Mouse (Mus musculus): ENCODE data around the gene Reg2. TPM values are rescaled to one million over a fixed set of nuclear protein-coding genes. Genes with fewer than 3 reads are reported as not detected.
"Not testable (repeated sequence)": the region's sequence is repeated elsewhere in the genome, so short reads cannot be mapped to it uniquely, and the experiment has no call there.

The Reg2 gene
- polyA plus RNA-seq, 1 experiment = not detected

DNA sequence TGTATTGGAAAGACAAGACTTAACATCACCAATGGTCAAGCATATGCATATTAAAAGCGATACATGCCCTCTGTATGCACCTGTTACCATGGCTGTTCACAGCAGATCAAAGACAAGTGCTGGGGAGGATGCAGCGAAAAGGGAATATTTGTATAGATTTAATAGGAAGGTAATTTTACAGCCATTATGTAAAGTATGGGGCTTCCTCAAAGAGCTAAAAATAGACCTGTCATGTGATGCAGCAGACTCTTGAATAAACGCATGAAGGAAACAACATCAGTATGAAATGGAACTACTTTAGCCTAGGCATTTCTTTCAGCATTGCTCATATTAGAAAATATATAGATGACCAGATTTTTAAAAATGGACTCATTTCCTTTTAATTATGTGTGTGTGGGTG is 9.8 kb upstream of the Reg2 start:
- Histone ChIP-seq H3K4me3 (no peak overlapping the region), H3K36me3 (ENCODE audit: control insufficient read depth, insufficient read depth) (no peaks in the 10 kb centered on the region), H3K79me2 (ENCODE audit: control insufficient read depth, insufficient read depth) (no peaks in the 10 kb centered on the region), H3ac (ENCODE audit: control insufficient read depth, insufficient read length) (no peak overlapping the region), H3K27me3 (ENCODE audit: control insufficient read depth, insufficient read depth, insufficient read length) (no peaks in the 10 kb centered on the region), H3K4me2 (ENCODE audit: low read depth) (no peak overlapping the region)
- TF ChIP-seq TCF12 (IDR thresholded peaks at IDR 0.05; ENCODE audit: insufficient read depth, poor library complexity, severe bottlenecking) (no peak), POLR2A (IDR thresholded peaks at IDR 0.05; ENCODE audit: insufficient read length, low read depth) (no peak), REST (IDR thresholded peaks at IDR 0.05; ENCODE audit: insufficient read depth, insufficient read length) (no peak), MAX (IDR thresholded peaks at IDR 0.05; ENCODE audit: low read depth) (no peak), MYOG (IDR thresholded peaks at IDR 0.05; ENCODE audit: control insufficient read depth in 1 of 3, insufficient read depth in 1 of 3, insufficient read length in 2 of 3, low read depth in 2 of 3) (no peak), SRF (IDR thresholded peaks at IDR 0.05; ENCODE audit: control insufficient read depth, insufficient read length, low read depth) (no peak), TCF3 (IDR thresholded peaks at IDR 0.05; ENCODE audit: insufficient read length, low read depth) (no peak), USF1 (IDR thresholded peaks at IDR 0.05; ENCODE audit: low read depth) (no peak), MYOD1 (IDR thresholded peaks at IDR 0.05; ENCODE audit: control insufficient read depth in 1 of 3, insufficient read length in 2 of 3, low read depth in 2 of 3) (no peak), POLR2AphosphoS2 (IDR thresholded peaks at IDR 0.05; ENCODE audit: insufficient read length, low read depth) (no peak), CEBPB (IDR thresholded peaks at IDR 0.05; ENCODE audit: insufficient read depth, poor library complexity, severe bottlenecking) (no peak), E2F4 (IDR thresholded peaks at IDR 0.05; ENCODE audit: insufficient read depth) (no peak)

DNA sequence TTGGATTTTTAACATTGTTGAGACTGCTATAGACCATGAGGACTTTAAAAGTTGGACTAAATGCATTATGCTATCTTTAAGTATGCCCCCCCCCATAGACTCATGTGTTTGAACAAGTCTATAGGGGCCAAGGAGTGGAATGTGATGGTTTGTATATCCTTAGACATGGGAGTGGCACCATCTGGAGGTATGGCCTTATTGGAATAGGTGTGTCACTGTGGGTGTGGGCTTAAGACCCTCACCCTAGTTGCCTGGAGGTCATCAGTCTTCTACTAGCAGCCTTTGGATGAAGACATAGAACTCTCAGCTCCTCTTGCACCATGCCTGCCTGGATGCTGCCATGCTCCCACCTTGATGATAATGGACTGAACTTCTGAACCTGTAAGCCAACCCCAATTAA is 27.0 kb downstream of the Reg2 start, which contains the start of gene Reg1:
Gene Reg1 (plus strand): TSS at position 301 of the 400 bp plus-strand sequence.
- not testable (repeated sequence) for H3ac ChIP-seq (ENCODE audit: control insufficient read depth, insufficient read length); H3K36me3 ChIP-seq (ENCODE audit: control insufficient read depth, insufficient read depth); H3K4me3 ChIP-seq; H3K27me3 ChIP-seq (ENCODE audit: control insufficient read depth, insufficient read depth, insufficient read length); H3K4me2 ChIP-seq (ENCODE audit: low read depth); H3K79me2 ChIP-seq (ENCODE audit: control insufficient read depth, insufficient read depth)

DNA sequence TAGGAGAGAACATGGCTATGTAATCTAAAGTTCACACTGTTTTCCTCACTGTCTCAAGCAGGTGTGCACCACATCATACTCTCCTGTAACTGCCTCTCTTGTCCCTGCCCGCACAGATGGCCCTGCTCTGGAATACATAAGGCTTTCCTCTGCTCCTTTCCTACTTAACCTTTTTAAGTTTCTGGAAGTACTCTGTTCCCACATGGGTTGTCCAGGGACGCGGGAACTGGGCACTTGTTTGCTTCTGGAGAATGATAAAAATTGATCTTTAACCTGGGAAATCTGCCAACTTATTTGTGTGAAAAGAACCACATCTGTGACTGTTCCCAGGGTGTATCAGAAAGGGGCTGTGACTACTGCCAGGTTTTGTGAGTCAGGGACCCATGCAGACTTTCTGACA is 30.1 kb downstream of the Reg2 start:
- H3K79me2 ChIP-seq (ENCODE audit: control insufficient read depth, insufficient read depth) = no peaks in the 10 kb centered on the region
- no peaks in the 10 kb centered on the region for H3K27me3 ChIP-seq (ENCODE audit: control insufficient read depth, insufficient read depth, insufficient read length)
- no peaks in the 10 kb centered on the region for H3K36me3 ChIP-seq (ENCODE audit: control insufficient read depth, insufficient read depth)
- no peak overlapping the region for H3K4me3 ChIP-seq
- no peak for TF ChIP-seq POLR2AphosphoS2 (IDR thresholded peaks at IDR 0.05; ENCODE audit: insufficient read length, low read depth)
- TF ChIP-seq USF1 (IDR thresholded peaks at IDR 0.05; ENCODE audit: low read depth) = no peak
- TF ChIP-seq TCF3 (IDR thresholded peaks at IDR 0.05; ENCODE audit: insufficient read length, low read depth) = no peak
- no peak for TF ChIP-seq MAX (IDR thresholded peaks at IDR 0.05; ENCODE audit: low read depth)
- TF ChIP-seq MYOD1 (IDR thresholded peaks at IDR 0.05; ENCODE audit: control insufficient read depth in 1 of 3, insufficient read length in 2 of 3, low read depth in 2 of 3) = no peak
- no peak for TF ChIP-seq POLR2A (IDR thresholded peaks at IDR 0.05; ENCODE audit: insufficient read length, low read depth)
- TF ChIP-seq REST (IDR thresholded peaks at IDR 0.05; ENCODE audit: insufficient read depth, insufficient read length) = no peak
- TF ChIP-seq MYOG (IDR thresholded peaks at IDR 0.05; ENCODE audit: control insufficient read depth in 1 of 3, insufficient read depth in 1 of 3, insufficient read length in 2 of 3, low read depth in 2 of 3) = no peak
- TF ChIP-seq SRF (IDR thresholded peaks at IDR 0.05; ENCODE audit: control insufficient read depth, insufficient read length, low read depth) = no peak
- TF ChIP-seq CEBPB (IDR thresholded peaks at IDR 0.05; ENCODE audit: insufficient read depth, poor library complexity, severe bottlenecking) = no peak
- TF ChIP-seq TCF12 (IDR thresholded peaks at IDR 0.05; ENCODE audit: insufficient read depth, poor library complexity, severe bottlenecking) = no peak
- TF ChIP-seq E2F4 (IDR thresholded peaks at IDR 0.05; ENCODE audit: insufficient read depth) = no peak
- no peak overlapping the region for H3K4me2 ChIP-seq (ENCODE audit: low read depth)
- H3ac ChIP-seq (ENCODE audit: control insufficient read depth, insufficient read length) = no peak overlapping the region

DNA sequence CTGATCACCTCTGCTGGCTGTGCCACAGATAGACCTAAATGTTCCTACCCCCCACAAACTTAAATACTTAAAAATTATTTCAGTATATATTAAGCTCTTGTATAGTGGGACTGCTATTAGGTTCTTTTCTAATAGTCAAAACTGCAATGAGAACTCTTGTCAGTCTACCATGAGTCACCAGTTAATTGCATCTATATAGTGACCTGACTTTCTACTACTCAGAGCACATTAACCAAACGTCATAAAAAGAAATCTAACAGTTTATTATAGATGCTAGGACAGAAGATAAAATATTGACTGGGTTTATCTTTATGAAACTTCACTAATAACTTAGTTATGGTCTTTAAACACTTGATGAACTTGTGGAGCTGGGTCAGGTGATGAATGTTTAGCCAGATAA is 51.8 kb downstream of the Reg2 start:
- no peaks in the 10 kb centered on the region for H3K27me3 ChIP-seq (ENCODE audit: control insufficient read depth, insufficient read depth, insufficient read length)
- H3ac ChIP-seq (ENCODE audit: control insufficient read depth, insufficient read length) = no peak overlapping the region
- H3K4me2 ChIP-seq (ENCODE audit: low read depth) = no peak overlapping the region
- no peaks in the 10 kb centered on the region for H3K79me2 ChIP-seq (ENCODE audit: control insufficient read depth, insufficient read depth)
- no peak overlapping the region for H3K4me3 ChIP-seq
- H3K36me3 ChIP-seq (ENCODE audit: control insufficient read depth, insufficient read depth) = no peaks in the 10 kb centered on the region
- no peak for TF ChIP-seq USF1 (IDR thresholded peaks at IDR 0.05; ENCODE audit: low read depth)
- TF ChIP-seq MYOD1 (IDR thresholded peaks at IDR 0.05; ENCODE audit: control insufficient read depth in 1 of 3, insufficient read length in 2 of 3, low read depth in 2 of 3) = no peak

- no peak overlapping the region for H3ac ChIP-seq (ENCODE audit: control insufficient read depth, insufficient read length)
- no peaks in the 10 kb centered on the region for H3K79me2 ChIP-seq (ENCODE audit: control insufficient read depth, insufficient read depth)
- no peak overlapping the region for H3K4me3 ChIP-seq
- H3K36me3 ChIP-seq (ENCODE audit: control insufficient read depth, insufficient read depth) = no peaks in the 10 kb centered on the region
- no peak overlapping the region for H3K4me2 ChIP-seq (ENCODE audit: low read depth)
- no peaks in the 10 kb centered on the region for H3K27me3 ChIP-seq (ENCODE audit: control insufficient read depth, insufficient read depth, insufficient read length)
- no peak for TF ChIP-seq SRF (IDR thresholded peaks at IDR 0.05; ENCODE audit: control insufficient read depth, insufficient read length, low read depth)
- no peak for TF ChIP-seq CEBPB (IDR thresholded peaks at IDR 0.05; ENCODE audit: insufficient read depth, poor library complexity, severe bottlenecking)
- no peak for TF ChIP-seq POLR2AphosphoS2 (IDR thresholded peaks at IDR 0.05; ENCODE audit: insufficient read length, low read depth)
- no peak for TF ChIP-seq MYOD1 (IDR thresholded peaks at IDR 0.05; ENCODE audit: control insufficient read depth in 1 of 3, insufficient read length in 2 of 3, low read depth in 2 of 3)
- no peak for TF ChIP-seq USF1 (IDR thresholded peaks at IDR 0.05; ENCODE audit: low read depth)
- no peak for TF ChIP-seq POLR2A (IDR thresholded peaks at IDR 0.05; ENCODE audit: insufficient read length, low read depth)
- no peak for TF ChIP-seq REST (IDR thresholded peaks at IDR 0.05; ENCODE audit: insufficient read depth, insufficient read length)
- no peak for TF ChIP-seq MYOG (IDR thresholded peaks at IDR 0.05; ENCODE audit: control insufficient read depth in 1 of 3, insufficient read depth in 1 of 3, insufficient read length in 2 of 3, low read depth in 2 of 3)
- TF ChIP-seq TCF3 (IDR thresholded peaks at IDR 0.05; ENCODE audit: insufficient read length, low read depth) = no peak
- TF ChIP-seq MAX (IDR thresholded peaks at IDR 0.05; ENCODE audit: low read depth) = no peak
- no peak for TF ChIP-seq E2F4 (IDR thresholded peaks at IDR 0.05; ENCODE audit: insufficient read depth)
- no peak for TF ChIP-seq TCF12 (IDR thresholded peaks at IDR 0.05; ENCODE audit: insufficient read depth, poor library complexity, severe bottlenecking)
Measured at GRCm38 (mm10) chr6:78448409-78448808, 53.0 kb downstream of the Reg2 start.
